Mouse (Mus musculus) ovary, postnatal 36 days (tissue): Measurements from ENCODE around the gene Recql5.

Experiments used
- DNase-seq: peaks from one replicate; pipeline ENCODE4 v3.0.0; 2022; ENCODE audit warnings: low spot score, mixed read lengths

Recql5 gene

GRCm38 (mm10) chr11:115939690-115940329 is 6.5 kb upstream of the Recql5 start:
- DNase-seq = peak; percentile 47

GRCm38 (mm10) chr11:115933747-115934110 is 452 bp upstream of the Recql5 start:
- DNase-seq = no peak

- DNase-seq = no peak
These were observed 2.0 kb downstream of the Recql5 start for GRCm38 (mm10) chr11:115931235-115931634.

GRCm38 (mm10) chr11:115929818-115930217 is 3.5 kb downstream of the Recql5 start:
- no peak for DNase-seq

GRCm38 (mm10) chr11:115929031-115929430 is 4.2 kb downstream of the Recql5 start:
- no peak for DNase-seq

GRCm38 (mm10) chr11:115921986-115922385 is 11.3 kb downstream of the Recql5 start:
- DNase-seq = no peak

GRCm38 (mm10) chr11:115920110-115920818 is 13.0 kb downstream of the Recql5 start:
- DNase-seq = peak; percentile 36

- DNase-seq = no peak
These were observed 14.2 kb downstream of the Recql5 start for GRCm38 (mm10) chr11:115919073-115919472.

GRCm38 (mm10) chr11:115918637-115919036 is 14.6 kb downstream of the Recql5 start:
- DNase-seq = no peak

GRCm38 (mm10) chr11:115916579-115916978 is 16.7 kb downstream of the Recql5 start:
- DNase-seq = no peak

- no peak for DNase-seq
These were observed 21.5 kb downstream of the Recql5 start, which contains the start of gene Smim6 for GRCm38 (mm10) chr11:115911632-115912376. Smim6 (plus strand) TSS chr11:115912017.

GRCm38 (mm10) chr11:115911134-115911561 is 22.1 kb downstream of the Recql5 start:
- no peak for DNase-seq

- no peak for DNase-seq
These were observed 26.8 kb downstream of the Recql5 start for GRCm38 (mm10) chr11:115906521-115906920.

- DNase-seq = no peak
These were observed 27.2 kb downstream of the Recql5 start for GRCm38 (mm10) chr11:115906116-115906515.

- DNase-seq = no peak
These were observed 28.1 kb downstream of the Recql5 start for GRCm38 (mm10) chr11:115904956-115905790.

GRCm38 (mm10) chr11:115904231-115904955 is 28.9 kb downstream of the Recql5 start:
- no peak for DNase-seq

GRCm38 (mm10) chr11:115903384-115904230 is 29.7 kb downstream of the Recql5 start:
- DNase-seq = peak; percentile 58

GRCm38 (mm10) chr11:115902831-115903230 is 30.4 kb downstream of the Recql5 start:
- peak; percentile 69 for DNase-seq

- DNase-seq = no peak
These were observed 31.1 kb downstream of the Recql5 start for GRCm38 (mm10) chr11:115902177-115902576.
